Mouse (Mus musculus): ENCODE measurements around the gene Tex10.
"Not testable (repeated sequence)": the region's sequence is repeated elsewhere in the genome, so short reads cannot be mapped to it uniquely, and the experiment has no call there.

The Tex10 gene

GRCm38 (mm10) chr4:48472792-48473650 lies at the start of gene Tex10:
TSS of gene Tex10 (minus strand) at chr4:48473459.
- peak; percentile 95 for DNase-seq (ENCODE audit: low spot score)

DNA sequence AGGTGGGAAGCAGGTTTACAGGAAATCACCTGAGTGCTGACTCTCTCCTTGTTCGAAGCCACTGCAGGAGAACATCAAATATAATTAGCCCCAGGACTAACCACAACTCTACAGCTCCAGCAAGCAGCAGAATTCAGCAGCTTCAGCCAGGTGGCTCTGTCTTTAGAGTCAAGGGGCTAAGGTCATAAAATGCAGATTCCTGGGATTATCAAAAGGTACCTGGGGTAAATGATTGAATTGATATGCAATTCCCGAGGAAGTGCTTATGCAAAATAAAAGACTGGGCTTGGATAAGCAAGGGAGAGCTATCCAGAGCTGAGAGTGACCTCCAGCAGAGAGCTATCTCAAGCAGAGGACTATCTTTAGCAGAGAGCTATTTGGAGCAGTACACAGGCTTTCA lies 37.6 kb upstream of the Tex10 start:
- DNase-seq (ENCODE audit: low spot score) = no peak

DNA sequence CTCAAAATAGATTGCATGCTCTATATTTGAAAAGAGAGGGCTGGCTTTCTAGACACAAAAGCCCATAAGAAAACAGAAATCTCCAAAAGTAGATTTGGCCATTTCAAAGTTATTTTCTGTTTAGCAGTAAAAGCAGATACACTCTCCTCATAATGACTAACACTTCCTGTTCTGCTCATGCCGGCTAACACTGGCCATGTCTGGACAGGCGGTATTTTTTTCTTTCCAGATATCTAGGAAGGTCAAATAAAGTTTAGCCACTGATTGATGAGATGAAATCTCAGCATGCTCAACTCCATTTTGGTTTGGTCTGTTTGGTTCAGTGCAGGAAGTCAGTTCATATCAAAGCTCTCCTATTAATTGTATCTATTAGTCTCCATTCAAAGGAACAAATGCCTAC lies 19.3 kb upstream of the Tex10 start:
- no peak for DNase-seq (ENCODE audit: low spot score)

DNA sequence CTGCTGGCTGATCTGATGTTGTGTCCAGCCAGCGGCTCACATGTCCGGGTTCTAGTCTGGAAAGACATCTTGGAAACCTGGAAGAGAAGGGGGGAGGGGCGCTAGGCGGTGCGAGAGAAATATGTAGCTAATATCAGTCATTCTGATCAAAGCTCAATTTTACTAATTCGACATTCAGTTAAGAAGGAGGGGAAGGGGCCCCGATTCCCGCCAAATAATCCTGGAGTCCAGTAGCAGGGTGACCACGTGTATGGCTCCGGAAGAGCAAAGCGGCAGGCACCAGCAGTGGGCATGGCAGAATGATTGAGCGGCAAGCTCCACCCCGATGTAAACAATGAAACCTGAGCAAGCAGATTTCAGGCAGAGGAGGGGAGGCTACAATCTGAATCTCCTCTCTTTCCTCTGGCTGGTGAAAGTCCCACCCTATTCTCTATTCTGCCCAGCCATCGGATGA lies 18.1 kb upstream of the Tex10 start:
- DNase-seq (ENCODE audit: low spot score) = peak; percentile 81

DNA sequence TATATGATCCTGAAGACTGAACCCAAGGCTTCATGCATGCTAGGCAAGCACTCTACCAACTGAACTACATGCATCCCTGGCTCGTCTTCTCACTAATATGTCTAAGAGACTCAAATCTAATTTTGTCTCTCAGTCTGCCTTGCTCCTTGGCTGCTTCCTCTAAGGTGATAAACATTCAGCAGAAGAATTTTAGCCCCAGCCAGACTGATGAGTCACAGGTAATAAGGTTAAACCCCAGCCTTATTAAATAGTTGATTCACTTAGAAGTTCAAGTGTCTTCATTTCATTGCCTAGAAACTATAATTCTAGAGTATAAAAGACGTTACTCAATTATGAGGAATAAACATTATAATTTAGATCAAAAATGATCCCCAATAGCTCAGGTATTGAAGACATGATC lies 15.7 kb upstream of the Tex10 start:
- DNase-seq (ENCODE audit: low spot score) = no peak

DNA sequence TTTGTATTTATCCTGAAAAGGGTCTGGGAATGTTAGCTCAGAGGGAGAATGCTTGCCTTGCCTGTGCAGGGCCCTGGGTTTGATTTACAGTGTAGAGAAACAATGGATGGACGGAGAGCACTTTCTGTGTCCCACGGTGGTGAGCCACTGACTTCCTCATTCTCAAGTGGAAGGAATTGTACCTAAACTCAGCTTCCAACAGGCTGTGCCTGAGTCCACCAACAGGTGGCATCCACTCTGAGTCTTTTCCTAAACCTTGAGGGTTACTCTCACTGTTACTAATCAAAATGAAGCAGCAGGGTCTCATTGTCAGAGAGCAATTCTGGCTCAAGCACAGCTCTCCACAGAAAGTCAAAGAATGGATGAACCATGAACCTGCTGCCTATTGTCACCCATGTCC lies 8.0 kb upstream of the Tex10 start:
- DNase-seq (ENCODE audit: low spot score) = peak; percentile 61

- DNase-seq (ENCODE audit: low spot score) = no peak
Measured at GRCm38 (mm10) chr4:48473651-48474011, 372 bp upstream of the Tex10 start.

GRCm38 (mm10) chr4:48472052-48472791 lies 1.0 kb downstream of the Tex10 start:
- no peak for DNase-seq (ENCODE audit: low spot score)

- no peak for DNase-seq (ENCODE audit: low spot score)
Measured at GRCm38 (mm10) chr4:48470977-48471376, 2.3 kb downstream of the Tex10 start.

DNA sequence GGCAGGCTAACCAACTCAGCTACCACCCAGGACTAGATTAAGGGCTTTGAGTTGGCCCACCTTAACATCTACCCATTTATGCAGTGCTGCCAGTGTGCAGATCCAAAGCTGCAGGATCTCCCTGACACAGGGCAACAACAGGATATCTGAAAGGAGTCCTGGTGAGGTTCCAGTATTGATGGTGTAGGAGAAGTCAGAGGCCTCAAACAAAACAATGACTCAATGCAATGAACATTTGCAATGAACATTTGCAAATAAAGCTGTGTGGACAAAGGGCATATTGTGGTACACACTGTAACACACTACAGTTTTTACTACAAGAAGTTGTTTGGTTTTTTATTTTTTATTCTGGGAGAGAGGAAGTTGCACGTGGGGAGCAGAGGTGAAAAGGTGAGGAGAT lies 12.2 kb downstream of the Tex10 start:
- no peak for DNase-seq (ENCODE audit: low spot score)

DNA sequence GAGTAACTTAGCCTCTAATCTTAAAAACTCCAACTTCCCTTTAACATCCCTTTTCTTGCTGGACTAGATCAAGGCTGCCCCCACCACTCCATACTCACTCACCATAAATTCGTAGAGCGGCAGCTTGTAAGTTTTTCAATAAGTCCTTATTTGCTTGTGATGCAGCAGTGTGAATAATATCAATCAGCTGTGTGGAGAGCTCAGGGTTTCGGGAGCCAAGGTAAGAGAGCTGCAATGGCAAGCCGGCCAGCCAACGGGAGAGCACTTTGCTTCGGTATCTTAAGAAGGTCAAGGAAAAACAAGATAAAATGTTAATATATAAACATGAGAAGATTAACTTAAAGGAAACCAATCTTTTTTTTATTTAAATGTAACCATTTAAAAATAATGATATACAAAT lies 14.8 kb downstream of the Tex10 start:
- DNase-seq (ENCODE audit: low spot score) = no peak

- peak; percentile 8 for DNase-seq (ENCODE audit: low spot score)
Measured at GRCm38 (mm10) chr4:48454106-48454773, 19.0 kb downstream of the Tex10 start.

GRCm38 (mm10) chr4:48428054-48428453 lies 45.2 kb downstream of the Tex10 start:
- no peak for DNase-seq (ENCODE audit: low spot score)

DNA sequence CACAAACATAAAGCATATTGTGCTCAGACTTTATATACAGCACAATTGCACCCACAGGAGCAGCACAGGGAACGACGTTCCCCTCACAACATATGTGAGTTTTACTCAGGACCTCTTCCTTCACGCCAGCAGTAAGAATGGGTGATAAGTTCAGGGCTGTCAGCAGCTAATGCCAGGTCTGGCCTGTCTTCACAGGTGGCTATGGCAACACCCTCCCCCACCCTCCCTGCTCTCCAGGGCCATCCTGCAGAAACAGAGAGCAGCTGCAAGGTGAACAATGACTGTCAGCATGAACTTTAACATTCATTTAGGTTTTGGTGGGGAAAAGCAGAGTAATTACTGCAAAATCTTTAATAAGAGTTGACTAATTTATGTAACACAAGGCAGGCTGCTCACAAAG lies 45.8 kb downstream of the Tex10 start:
- peak; percentile 9 for DNase-seq (ENCODE audit: low spot score)

DNA sequence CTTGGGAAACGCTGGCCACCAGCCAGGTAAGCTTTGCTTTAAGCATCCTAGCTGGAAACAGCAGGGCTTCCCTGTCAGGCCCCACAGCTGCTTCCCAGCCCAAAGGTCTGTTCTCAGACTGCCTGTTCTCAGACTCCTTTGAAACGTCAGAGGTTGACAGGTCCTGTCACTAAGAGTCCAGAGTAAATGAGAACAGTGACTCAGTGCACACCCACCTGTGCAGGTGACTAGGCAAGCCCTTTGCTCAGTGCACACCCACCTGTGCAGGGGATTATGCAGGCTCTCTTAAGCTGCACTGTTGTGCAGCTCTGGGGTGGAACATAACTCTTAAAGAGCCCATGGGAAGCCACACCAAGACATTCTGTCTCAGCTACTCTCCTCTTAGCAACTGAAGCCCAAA lies 49.5 kb downstream of the Tex10 start:
- no peak for DNase-seq (ENCODE audit: low spot score)

GRCm38 (mm10) chr4:48422633-48423032 lies 50.6 kb downstream of the Tex10 start:
- DNase-seq (ENCODE audit: low spot score) = no peak

DNA sequence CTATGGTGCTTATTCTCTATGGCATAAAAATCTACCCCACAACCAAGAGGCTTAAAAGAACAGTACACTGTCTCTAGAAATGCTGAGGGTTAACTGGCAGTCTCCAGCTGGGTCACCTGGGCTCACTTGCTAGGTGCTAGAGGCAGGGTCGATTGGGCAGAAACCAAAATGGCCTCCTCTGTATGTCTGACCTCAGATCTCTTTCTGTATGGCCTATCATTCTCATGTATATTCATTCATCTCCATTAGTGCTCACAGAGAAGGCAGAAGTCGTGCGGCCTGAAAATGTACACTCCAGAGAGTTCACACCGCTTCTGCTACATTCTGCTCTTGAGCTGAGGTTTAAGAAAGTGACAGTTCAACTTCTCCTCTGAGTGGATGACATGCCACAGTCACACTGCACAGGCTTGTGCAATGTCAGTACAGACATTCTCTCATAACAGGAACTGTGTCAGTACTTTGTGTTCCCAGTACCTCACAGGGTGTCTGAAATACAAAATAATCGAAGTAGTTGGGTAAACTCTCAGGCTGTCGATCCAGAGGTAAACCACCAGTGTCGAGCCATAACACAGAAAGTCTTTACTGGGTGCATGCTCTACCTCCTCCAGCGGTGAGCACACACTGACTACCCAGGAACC lies 54.3 kb downstream of the Tex10 start:
- no peak for DNase-seq (ENCODE audit: low spot score)

GRCm38 (mm10) chr4:48415838-48416335 lies 57.4 kb downstream of the Tex10 start:
- DNase-seq (ENCODE audit: low spot score) = no peak

- no peak for DNase-seq (ENCODE audit: low spot score)
Measured at GRCm38 (mm10) chr4:48413473-48413872, 59.8 kb downstream of the Tex10 start.

GRCm38 (mm10) chr4:48407350-48408039 lies 65.8 kb downstream of the Tex10 start:
- DNase-seq (ENCODE audit: low spot score) = peak; percentile 83

GRCm38 (mm10) chr4:48405724-48406491 lies 67.4 kb downstream of the Tex10 start:
- not testable (repeated sequence) for DNase-seq (ENCODE audit: low spot score)
